Mouse (Mus musculus) heart, adult 11 months (tissue): ENCODE results near the gene 3425401B19Rik.

ENCODE experiments used
- DNase-seq: peaks from one replicate; pipeline ENCODE4 v3.0.0; 2022

3425401B19Rik gene

DNA sequence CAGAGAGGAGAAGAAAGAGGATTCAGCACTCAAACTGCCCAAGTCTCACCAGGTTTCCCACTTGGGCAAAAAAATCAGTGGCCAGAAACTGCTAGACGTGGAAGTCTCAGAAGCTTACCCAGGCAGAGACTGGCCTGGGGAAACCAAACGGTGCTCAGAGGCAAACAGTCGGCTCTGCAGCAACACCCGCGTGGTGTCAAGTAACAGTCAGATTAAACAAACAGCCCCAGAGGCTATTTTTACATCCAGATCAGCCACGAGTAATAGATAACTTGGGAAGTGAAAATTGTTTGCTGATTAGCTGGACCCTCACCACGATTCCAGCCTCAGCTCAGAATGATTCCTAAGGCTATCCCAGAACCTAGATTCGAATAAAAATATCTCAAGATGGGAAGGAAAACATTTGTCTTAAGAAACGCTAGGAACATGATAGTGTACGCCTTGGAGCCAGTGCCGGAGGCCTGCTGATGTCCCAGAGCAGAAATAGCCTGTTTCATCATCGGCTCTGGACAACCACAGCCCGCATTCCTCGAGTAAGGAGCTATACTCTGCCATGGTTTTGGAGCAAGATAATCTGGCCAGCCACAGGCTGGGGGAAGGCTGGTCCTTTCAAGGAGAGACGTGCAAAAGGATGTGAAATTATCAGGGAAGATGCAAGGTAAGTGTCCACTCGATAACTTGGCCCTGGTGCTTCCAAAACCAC lies at the start of gene 3425401B19Rik:
Gene 3425401B19Rik, minus strand, starts transcription at position 170 of the 703 bp plus-strand sequence.
- DNase-seq: peak; percentile 95

DNA sequence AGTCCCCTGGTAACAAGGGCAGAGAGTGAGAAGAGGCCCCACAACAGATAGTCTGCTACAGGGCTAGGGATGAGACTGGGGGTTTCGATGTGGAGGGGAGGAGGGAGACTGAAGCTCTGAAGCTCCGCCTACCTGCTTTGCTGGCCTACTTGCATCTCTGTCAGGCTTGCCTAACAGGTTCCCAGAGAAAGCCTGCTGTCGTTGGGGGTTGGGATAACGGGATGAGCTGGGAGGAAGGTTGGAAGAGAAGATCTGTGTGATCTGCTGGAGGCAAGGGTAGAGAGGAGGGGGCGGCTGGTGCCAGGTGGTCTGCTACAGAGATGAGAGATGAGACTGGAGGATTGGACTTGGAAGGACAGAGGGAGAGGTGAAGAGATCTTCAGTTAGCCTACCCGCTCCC lies 47.9 kb upstream of the 3425401B19Rik start:
- peak; percentile 75 for DNase-seq

DNA sequence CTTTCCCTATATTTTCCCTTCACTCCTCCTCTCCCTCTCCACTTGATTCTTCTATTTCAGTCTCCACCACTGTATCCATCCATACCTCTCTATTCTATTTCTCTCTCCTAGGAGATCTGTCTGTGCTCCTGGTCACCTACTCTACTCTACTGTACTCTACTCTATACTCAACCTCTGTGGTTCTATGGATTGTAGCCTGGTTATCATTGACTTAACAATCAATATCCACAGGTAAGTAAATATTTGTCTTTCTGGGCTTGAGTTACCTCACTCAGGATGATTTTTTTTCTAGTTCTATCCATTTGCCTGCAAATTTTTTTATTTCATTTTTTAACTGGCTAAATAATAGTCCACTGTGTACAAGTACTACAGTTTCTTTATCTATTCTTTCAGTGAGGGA lies 41.8 kb upstream of the 3425401B19Rik start:
- no peak for DNase-seq

DNA sequence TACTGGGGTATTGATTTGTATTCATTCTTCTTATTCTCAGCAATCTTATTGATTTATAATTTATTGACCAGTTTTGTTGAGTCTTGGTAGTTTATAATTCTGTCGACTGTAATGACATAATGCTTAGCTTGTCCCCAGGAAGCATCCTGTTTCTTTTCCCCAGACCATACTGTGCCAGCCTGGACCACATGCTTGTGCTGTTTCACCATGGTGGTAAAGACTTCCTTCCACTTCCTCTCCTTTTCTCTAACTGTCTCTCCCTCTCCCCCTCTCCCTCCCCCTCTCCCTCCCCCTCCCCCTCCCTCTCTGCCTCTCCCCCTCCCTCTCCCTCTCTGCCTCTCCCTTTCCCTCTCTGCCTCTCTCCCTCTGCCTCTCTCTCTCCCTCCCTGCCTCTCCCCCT lies 36.4 kb upstream of the 3425401B19Rik start:
- no peak for DNase-seq

DNA sequence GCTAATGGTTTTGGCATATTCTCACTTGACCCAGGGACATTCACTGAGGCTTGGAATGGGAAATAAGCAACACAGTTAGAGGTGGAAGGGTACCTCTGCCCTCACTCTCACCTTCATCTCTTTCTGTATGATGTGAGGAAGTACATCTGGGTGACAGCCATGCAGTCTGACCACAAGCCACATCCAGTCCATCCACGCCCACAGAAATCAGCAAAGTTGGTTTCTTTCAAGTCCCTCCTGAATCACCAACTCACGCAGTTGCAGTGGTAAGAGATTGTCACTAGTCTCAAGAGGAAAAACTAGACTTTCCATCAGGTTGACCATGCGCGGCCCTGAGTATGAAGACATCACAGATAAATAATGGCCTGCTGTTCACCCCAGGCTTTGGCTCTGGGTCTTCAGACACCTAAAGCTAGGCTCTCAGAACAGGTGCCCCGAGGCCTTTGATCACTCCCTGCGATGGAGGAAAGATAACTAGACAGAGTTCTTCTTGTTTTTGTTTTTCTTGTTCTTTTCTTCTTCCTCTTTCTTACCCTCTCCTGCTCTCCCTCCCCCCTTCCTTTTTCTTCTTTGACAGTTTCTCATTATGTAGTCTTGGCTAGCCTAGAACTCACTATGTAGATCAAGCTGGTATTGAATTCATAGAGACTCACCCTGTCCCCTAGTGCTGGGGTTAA lies 31.8 kb upstream of the 3425401B19Rik start:
- DNase-seq: peak; percentile 50

DNA sequence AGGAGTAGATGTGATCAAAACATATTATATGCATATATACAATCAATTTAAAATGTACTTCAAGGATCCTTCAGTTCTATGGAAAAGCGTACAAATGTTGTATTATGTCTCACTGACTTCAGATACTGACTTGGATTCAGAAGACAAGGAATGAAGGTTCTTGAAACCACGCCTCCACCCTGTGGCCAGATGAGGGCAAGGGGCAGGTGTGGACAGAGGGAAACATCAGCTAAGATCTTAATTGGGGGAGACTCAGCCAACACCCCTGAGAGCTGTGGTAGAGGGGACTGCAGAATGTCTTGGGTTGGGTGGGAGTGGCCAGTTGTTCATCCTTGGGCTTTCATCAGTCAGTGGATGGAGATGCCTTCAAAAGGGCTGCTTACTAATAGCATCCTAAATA lies 30.4 kb upstream of the 3425401B19Rik start:
- DNase-seq: peak; percentile 61

DNA sequence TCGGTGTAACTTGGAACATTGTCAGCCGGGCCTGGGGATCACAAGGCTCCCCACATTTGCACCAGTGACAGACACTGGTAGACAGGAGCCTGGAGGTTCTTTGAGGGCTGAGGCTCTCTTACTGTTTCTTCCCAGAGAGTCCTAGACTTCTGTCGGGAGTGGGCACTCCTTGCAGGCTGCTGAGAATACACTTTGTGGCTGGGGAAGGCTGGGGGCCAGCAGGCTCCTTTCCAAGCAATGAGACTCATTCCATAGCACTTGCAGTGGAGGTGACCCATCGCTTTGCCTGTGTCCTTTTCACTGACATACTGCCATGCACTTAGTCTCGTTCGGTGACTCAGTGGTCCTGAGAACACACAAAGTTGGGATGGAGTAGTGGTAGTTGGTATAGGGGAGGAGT lies 30.0 kb upstream of the 3425401B19Rik start:
- peak; percentile 87 for DNase-seq

DNA sequence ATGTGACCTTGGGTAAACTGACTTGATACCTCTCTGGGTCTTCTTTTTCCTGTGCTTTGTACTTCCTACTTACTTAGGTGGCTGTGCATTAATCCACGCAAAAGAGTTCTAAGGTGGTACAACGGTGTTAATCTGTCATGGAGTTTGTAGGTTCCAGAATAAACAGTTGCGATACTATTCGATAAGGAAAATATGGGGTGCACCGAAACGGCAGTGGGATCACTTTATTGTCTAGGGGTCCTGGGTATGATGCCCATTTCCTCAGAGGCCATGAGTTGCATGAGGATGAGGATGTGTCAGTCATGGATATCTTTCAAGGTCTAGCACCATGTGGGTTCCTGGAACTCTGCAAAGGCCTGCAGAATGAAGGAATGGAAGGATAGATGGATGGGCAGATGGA lies 24.8 kb upstream of the 3425401B19Rik start:
- peak; percentile 60 for DNase-seq

DNA sequence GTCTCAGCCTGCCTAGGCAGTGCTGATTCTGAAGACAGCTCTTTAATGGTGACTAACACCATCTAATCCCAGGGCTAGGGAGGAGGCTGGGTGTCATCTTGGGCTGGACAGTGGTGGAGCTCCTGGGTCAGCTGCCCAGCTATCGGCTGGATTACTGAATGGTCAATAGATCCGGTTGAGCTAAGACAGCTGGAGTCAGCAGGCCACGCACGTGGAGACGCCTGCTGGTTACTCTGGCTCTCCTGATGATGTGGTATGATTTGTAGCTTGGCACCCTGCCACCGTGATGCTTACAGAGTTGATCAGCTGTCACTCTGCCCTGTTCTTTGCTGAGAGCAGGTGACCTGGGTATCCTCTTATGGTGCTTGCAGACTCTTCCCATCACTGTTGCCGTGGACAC lies 23.7 kb upstream of the 3425401B19Rik start:
- peak; percentile 88 for DNase-seq

DNA sequence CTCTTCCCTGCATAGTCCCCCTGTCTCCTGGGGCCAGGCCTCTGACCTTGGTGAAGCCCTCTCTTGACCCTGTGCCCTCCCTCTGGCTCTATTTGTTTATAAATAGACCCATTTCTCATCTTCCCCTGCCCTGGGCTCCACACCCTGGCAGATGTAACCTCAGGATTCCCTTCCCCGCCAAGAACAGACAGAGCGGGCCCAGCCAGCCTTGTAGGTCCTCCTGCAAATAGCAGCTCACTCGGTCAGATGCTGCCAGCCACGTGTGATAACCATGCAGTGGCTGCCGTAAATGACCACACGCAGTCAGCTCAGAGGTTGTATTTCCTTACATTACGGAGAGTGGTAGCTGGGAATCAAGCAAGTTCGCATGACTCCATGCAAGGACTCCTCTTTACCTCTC lies 22.8 kb upstream of the 3425401B19Rik start:
- peak; percentile 96 for DNase-seq

DNA sequence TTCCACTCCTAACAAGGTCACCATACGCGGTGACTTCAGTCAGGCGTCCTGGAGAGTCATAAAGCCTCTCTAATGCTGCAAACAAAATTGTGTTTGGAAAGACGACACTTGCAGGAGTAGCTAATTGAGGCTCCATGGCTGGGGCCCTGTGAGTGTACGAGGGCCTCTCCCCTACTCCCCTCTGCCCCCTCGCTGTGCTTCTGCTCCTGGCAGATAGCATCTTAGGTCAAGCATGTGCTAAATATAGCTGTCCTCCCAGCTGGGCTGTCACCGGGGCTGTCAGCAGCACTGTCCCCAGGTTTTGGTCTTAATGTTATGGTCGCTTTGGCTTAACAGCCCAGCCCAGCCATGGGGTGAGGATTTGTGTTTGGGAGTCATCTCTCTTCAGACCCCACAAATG lies 15.9 kb upstream of the 3425401B19Rik start:
- DNase-seq: peak; percentile 93

DNA sequence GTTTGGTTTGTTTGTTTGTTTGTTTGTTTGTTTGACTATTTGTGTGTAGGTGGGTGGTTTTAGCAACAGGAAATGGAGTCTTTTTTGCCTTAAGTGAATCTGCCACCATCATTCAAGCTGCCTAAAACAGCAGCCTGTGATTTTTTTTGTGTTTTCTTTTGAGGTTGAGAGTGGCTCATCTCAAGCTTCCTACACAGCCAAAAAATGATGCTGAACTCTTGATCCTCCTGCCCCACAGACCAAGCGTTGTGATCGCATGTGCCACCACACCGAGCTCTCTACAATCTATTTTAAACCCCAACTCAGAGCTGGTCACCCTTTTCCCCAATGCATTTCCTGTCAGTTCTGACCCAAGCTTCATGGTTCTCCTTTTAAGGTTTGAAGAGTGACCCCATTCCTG lies 13.5 kb upstream of the 3425401B19Rik start:
- DNase-seq: peak; percentile 75

DNA sequence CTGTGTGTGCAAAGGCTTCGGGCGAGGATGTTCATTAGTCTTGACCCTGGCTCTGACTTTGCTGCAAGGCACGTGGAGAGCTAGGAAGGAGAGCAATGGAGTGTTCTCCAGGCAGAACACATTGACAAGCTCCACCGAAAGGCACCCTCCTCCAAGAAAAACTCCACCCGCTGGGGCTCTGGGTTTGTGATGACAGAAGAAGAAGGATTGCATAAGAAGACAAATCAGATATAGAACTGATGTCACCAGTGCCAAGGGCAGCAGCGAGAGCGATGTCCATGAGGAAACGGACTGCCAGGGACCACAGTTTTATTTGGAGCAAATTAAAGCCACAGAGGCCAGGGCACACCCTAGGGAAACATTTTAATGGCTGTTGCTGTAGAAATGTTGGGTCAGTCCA lies 12.7 kb upstream of the 3425401B19Rik start:
- peak; percentile 94 for DNase-seq

DNA sequence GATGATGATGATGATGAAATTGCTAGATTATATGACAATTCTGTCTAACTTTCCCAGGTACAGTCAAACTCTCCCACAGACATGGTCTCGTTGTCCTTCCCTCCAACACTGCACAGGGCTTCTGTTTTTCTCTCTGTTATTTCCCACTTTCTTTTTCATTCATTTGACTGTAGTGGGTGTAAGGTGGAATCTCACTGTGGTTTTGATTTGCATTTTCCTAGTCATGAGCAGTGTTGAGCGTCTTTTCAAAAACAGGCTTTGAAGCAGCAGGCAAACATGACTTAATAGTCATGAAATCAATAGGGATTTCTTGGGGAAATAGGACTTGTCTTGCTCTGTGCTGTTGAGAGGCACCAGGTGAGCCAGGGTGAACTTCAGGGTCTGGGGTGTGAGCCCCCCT lies 11.3 kb upstream of the 3425401B19Rik start:
- DNase-seq: no peak

DNA sequence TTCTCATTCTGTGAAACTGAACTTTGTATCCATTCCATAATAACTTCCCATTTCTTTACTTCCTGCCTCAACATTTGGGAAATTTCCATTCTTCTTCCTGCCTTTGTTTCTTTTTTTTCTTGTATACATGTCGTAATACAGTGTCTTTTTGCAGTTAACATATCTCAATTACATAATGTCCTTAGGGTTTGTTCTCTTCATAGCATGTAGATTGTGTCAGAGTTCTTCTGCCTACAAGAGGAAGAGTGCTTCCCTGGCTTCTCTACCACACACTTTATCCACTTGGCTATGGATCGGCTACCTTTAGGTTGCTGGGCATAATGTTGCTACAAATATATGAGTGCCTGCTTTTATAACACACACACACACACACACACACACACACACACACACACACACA lies 10.8 kb upstream of the 3425401B19Rik start:
- no peak for DNase-seq

DNA sequence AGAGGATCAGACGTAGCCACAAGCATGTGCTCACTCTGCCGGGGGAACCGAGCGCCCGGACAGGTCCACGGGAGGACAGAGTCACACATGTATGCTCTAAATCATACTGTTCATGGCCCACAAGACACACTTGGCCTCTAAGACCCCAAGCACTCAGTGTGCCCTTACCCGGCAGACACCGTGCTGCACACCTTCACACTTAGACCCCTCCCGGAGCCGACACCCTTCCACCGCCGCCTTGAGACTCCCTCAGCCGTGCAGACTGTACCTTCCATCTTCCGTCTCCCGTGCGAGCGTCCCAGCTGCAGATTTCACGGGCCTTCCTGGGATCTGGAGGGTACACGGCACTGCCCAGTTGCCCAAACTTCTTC lies 373 bp downstream of the 3425401B19Rik start:
- no peak for DNase-seq

DNA sequence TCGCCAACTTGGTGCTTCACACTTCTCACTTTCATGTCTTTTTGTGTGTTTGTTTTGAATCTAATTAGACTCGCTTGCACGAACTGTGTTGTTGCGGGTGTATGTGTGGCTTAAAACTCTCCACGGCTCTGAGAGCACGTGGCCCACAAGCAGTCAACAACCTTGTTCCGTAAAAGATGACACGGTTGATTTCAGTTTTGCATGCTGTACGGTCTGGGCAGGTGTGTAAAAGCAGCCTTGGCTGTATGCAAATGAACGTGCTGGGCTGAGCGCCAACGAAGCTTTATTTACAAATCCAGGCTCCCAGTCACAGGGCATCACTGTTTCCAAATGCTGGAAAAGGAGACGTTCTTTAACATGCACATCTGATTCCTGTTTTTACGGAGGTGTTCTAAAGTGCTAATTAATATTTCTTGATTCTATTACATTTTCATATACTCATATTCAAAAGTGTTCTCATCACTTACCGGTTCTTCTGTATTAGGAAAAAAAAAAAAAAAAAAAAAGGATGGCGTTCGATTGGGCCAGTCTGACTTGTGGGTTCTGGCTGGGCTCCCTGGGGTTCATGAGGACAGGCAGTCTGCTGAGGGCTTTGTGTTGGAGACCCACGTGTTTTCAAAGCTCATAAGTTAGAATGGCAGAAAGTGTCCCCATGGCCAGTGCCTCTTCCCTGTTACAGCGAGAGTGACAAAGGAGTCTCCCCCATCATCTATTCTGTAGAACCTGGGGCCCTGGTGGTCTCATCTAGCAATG lies 935 bp downstream of the 3425401B19Rik start:
- DNase-seq: peak; percentile 92

DNA sequence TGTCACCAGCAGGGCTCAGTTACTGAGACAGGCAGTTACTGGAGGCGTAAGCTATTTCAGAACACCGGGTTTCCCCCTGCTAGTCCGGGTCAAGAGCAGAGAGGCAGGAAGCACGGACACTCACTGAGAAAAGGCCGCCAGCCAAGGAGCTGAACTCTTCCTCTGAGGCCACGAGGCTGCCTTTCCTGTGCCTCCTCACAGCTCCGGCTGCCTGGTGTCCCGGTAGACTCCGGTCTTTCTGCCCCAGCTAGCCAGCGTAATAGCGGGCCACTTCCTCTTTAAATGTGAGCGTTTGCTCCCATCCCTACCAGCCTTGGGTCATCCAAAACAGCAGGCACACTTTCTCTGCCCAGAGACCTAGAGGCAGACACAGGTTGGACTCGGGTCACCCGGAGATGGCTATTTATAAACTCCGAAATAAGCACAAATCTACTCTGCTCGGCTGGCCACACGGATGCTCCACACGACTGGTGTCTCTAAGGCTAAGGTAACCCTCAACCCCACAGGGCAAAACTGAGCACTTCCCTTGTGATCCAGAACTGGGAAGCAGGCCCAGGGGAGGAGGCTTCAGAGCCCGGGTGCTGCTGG lies 1.7 kb downstream of the 3425401B19Rik start:
- DNase-seq: peak; percentile 97

DNA sequence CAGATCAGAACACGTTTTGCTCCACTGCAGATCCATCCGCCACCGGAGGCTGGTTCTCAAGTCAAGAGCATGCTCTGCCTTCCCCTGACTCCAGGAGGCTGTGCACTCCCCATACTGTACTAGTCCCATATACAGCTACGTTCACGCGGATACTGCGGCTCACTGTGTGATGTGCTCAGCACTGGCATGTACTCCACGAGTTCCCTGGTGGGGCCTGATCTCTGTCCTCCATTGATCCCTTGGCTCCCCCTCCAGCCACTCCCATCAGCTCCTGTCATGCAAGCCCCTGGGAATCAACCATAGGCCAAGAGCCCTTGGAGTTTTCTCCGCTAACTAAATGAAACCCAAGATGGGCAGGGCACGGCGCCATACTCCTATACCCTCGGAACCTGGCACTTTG lies 2.6 kb downstream of the 3425401B19Rik start:
- DNase-seq: no peak

DNA sequence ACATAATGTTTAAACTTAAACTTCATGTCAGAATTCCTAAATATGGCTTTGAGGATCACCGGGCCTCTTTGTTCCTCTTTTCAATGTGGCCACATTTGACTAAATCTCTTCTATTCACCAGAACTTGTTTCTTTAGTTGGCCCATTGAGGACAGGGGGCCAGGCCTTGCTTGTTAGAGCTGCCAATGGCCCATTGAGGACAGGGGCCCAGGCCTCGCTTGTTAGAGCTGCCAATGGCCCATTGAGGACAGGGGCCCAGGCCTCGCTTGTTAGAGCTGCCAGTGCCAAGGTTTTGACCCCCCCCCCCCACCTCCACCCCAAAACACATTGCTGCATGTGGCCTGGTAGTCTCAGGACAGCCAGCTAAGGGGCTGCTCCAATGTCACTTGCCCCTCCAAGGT lies 3.5 kb downstream of the 3425401B19Rik start:
- DNase-seq: no peak

DNA sequence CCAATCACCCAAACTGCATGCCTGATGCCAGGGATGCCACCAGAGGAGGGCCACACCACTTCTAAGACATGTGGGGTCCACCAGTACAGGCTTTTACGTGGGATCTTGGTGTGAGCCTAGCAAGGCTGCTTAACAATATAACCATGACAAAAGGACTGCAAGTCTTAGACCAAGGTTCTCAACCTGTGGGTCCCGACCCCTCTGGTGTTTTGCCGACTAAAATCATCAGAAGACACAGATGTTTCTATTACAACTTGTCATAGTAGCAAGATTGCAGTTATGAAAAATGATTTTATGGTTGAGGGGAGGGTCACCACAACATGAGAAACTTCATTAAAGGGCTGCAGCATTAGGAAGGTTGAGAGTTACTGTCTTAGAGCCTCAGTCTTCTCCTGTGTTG lies 6.5 kb downstream of the 3425401B19Rik start:
- no peak for DNase-seq

DNA sequence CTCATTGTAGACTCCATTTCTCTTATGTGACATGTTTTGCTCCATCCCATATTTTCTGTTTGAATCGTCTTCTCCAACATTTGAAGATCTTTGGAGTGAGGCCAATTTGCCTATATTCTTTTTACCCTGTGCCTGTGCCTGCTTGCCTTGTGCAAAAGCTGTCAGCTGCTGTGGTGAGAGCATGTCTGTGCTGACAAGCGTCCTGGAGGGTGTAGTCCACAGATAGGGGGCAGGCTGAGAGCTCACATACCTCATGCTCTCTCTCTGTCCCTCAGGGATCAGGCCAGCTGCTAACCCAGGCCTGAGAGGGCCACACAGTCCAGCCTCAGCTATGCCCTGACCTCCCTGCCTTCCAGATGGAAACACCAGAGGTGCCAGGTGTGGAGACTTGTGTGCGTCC lies 11.9 kb downstream of the 3425401B19Rik start:
- DNase-seq: no peak

DNA sequence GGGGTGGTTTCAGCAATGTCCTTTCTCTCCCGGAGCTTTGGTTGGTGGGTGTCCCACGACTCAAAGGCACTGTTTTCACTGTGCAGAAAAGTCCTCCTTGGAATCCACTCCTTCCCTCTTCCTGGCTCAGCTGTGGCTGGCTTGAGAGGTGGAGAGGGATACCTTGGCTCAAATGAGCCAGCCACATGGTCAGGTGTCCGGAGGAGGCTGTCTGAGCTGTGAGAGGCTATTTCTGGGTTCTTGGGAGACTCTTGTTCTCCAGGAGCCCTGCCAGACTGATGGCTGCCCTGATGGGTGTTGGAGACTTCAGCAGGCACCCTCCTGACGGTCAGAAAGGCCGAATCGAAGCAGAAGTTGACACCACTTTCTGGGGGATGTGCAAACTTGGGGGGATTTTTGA lies 22.0 kb downstream of the 3425401B19Rik start:
- DNase-seq: peak; percentile 91

DNA sequence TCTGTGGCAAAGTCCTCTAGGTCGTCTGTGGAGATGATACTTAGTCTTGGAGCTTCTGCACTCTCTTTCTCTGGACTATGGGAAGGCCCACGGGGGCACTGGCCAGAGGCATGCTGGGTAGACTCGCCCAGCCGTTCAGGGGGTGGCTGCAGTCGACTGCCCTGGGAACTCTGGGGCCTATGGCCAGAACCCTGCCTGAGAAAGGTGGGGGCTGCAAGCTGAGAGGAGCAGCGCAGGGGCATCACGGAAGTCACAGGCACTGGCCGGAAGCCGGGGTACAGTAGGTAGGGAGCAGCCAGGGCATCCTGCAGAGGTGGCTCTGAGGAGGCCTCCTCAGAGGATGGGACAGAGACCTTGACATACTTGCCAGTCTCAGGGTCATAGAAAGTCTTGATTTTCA lies 25.3 kb downstream of the 3425401B19Rik start:
- DNase-seq: peak; percentile 79
